Mouse (Mus musculus) spleen, adult 10 weeks (tissue): ENCODE results near the gene Magi1. TPM values are rescaled to one million over a fixed set of nuclear protein-coding genes. Genes with fewer than 3 reads are reported as not detected.

Source experiments
- polyA plus RNA-seq: library from polyadenylated mRNA; stranded (reverse); fragments of 350-450 nt; fragmentation: Illumina TruSeq; extraction: RNeasy Lipid Tissue Mini Kit (QIAGEN cat#74804); gene quantifications from one replicate; pipeline ENCODE4 v1.2.3, GENCODE M21; 2015; ENCODE audit warnings: low replicate concordance; ENCODE audit not compliant: insufficient read depth

The Magi1 gene
- polyA plus RNA-seq, result 4.4 TPM

GRCm38 (mm10) chr6:94283318-94284061 is at the start of gene Magi1:
TSS of gene Magi1 (minus strand) at chr6:94283917.

Other genes with a start within 250 kb of the Magi1 start
- 11.6 TPM for gene Slc25a26, start 216.4 kb upstream of the Magi1 start, polyA plus RNA-seq